Mouse (Mus musculus): Measurements from ENCODE around the gene St3gal3. TPM values are rescaled to one million over a fixed set of nuclear protein-coding genes. Genes with fewer than 3 reads are reported as not detected.

Gene St3gal3
- polyA plus RNA-seq, 1 experiment from 2014 or later: 13.6 TPM

DNA sequence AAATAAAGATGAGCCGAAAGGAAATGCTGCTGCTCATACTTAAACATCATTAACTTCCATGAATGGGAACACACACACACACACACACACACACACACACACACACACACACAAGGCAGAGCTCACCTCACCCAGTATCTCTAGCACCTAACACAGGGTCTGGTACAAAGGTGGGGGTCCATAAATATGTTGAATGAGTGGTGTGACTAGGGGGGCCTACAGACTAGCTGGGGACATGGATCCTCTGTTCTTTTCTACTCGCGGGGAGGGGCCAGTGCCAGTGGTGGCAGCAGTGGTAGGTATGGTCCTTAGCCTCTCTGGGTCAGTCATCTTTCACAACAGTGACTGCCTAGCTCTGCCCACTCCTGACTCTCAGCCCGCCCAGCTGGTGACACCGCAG lies 94.8 kb downstream of the St3gal3 start:
- Histone ChIP-seq H3K27ac (ENCODE audit: low read depth, low read length) (no peak overlapping the region), H3K4me3 (ENCODE audit: low read length) (no peak overlapping the region), H3K4me1 (ENCODE audit: control insufficient read depth, insufficient read depth, low read depth, low read length) (peaks cover 8% of the 10 kb centered on the region), H3K9me3 (ENCODE audit: control insufficient read depth, low read length) (no peaks in the 10 kb centered on the region), H3K4me2 (ENCODE audit: low read length) (no peak overlapping the region), H3K36me3 (ENCODE audit: control insufficient read depth, insufficient read depth, low read length) (no peaks in the 10 kb centered on the region), H3K27me3 (replicated peaks; ENCODE audit: control insufficient read depth, insufficient read depth, low read length) (no peaks in the 10 kb centered on the region), H3K9ac (ENCODE audit: low read depth, low read length) (no peak overlapping the region)
- 88% methylated on average over 5 of the region's 5 CpGs for WGBS
- ATAC-seq: no peak

DNA sequence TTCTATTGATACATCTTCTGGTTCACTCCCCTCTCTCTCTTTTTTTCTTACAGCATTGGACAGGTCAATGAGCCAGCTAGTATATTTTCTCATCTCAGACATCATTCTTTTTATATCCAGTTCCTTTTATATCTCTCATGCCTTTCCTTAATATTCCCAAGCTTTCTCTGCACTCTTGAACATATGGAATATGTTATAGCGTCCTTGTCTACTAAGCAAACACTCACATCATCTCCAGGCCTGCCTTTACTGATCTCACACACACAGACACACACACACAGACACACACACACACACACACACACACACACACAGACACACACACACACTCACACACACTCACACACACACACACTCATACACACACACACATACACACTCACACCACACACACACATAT lies 96.7 kb downstream of the St3gal3 start:
- 51% methylated on average over 1 of the region's 1 CpGs for WGBS
- no peak for ATAC-seq
- Histone ChIP-seq H3K9me3 (ENCODE audit: control insufficient read depth, low read length) (no peaks in the 10 kb centered on the region), H3K4me3 (ENCODE audit: low read length) (no peak overlapping the region), H3K27ac (ENCODE audit: low read depth, low read length) (no peak overlapping the region), H3K4me1 (ENCODE audit: control insufficient read depth, insufficient read depth, low read depth, low read length) (peaks cover 8% of the 10 kb centered on the region), H3K4me2 (ENCODE audit: low read length) (no peak overlapping the region), H3K36me3 (ENCODE audit: control insufficient read depth, insufficient read depth, low read length) (no peaks in the 10 kb centered on the region), H3K27me3 (replicated peaks; ENCODE audit: control insufficient read depth, insufficient read depth, low read length) (no peaks in the 10 kb centered on the region), H3K9ac (ENCODE audit: low read depth, low read length) (no peak overlapping the region)

DNA sequence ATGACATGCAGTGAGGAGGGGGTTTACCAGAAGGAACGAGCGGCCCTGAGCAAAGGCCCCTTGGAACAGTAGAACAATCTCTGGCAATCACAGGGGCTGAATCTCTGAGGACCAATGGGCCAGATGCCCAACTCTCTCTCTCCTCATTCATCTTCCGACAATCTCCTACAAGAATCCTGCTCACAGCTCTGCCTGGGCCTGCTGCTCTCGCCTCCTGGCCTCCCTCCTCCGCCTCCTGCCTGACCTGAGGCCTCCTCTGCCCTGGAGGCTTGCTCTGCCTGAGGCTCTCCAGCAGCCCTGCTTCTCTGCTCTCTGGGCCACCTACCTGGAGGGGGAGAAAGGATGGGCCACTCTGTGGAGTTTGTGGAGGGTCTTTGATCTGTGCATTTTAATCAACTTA lies 97.3 kb downstream of the St3gal3 start:
- Histone ChIP-seq H3K4me2 (ENCODE audit: low read length) (no peak overlapping the region), H3K4me1 (ENCODE audit: control insufficient read depth, insufficient read depth, low read depth, low read length) (peaks cover 8% of the 10 kb centered on the region), H3K9me3 (ENCODE audit: control insufficient read depth, low read length) (no peaks in the 10 kb centered on the region), H3K9ac (ENCODE audit: low read depth, low read length) (peak overlapping the region; percentile 38), H3K4me3 (ENCODE audit: low read length) (no peak overlapping the region), H3K36me3 (ENCODE audit: control insufficient read depth, insufficient read depth, low read length) (no peaks in the 10 kb centered on the region), H3K27me3 (replicated peaks; ENCODE audit: control insufficient read depth, insufficient read depth, low read length) (no peaks in the 10 kb centered on the region), H3K27ac (ENCODE audit: low read depth, low read length) (no peak overlapping the region; the same call in 1 of the 2 replicates)
- peak; percentile 52 for ATAC-seq
- 26% methylated on average over 5 of the region's 5 CpGs for WGBS

DNA sequence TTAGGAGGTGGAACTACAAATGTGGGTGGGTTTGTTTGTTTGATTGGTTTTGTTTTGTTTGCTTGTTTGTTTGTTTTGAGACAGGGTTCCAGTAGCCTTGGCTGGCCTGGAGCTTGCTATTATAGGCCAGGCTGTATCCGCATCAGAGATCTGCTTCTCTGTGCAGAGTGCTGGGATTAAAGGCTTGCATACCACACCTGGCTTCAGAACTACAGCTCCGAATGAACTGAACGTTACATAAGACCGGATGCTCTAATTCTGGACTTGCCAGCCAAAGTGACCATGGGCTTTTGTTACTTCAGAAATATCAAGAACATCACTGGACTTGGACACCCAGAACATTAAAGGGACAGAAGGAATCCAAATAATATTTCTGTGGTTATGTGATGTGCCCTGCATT lies 98.2 kb downstream of the St3gal3 start:
- no peak overlapping the region for H3K9ac ChIP-seq (ENCODE audit: low read depth, low read length)
- no peak for ATAC-seq
- no peaks in the 10 kb centered on the region for H3K27me3 ChIP-seq (replicated peaks; ENCODE audit: control insufficient read depth, insufficient read depth, low read length)
- no peak overlapping the region for H3K27ac ChIP-seq (ENCODE audit: low read depth, low read length)
- WGBS: 98% methylated on average over 4 of the region's 4 CpGs
- H3K4me3 ChIP-seq (ENCODE audit: low read length): no peak overlapping the region
- no peaks in the 10 kb centered on the region for H3K9me3 ChIP-seq (ENCODE audit: control insufficient read depth, low read length)
- H3K36me3 ChIP-seq (ENCODE audit: control insufficient read depth, insufficient read depth, low read length): no peaks in the 10 kb centered on the region
- H3K4me1 ChIP-seq (ENCODE audit: control insufficient read depth, insufficient read depth, low read depth, low read length): peaks cover 8% of the 10 kb centered on the region
- H3K4me2 ChIP-seq (ENCODE audit: low read length): no peak overlapping the region

DNA sequence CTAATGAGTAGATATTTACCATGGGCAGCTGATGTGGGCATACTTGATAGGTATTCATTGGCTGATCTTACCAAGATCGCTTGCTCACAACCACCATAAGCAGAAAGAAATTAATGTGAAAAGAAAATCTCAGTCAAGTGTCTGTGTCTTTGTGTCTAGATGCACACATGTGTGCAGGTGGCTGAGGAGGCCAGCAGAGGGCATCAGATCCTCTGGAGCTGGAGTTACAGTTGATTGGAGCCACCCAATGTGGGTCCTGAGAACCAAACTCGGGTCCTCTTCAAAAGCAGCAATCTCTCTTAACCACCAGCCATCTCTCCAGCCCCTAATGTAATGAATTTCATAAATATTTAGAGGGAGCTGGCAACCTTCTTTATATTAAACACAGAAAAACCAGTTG lies 99.6 kb downstream of the St3gal3 start:
- Histone ChIP-seq H3K27me3 (replicated peaks; ENCODE audit: control insufficient read depth, insufficient read depth, low read length) (no peaks in the 10 kb centered on the region), H3K4me3 (ENCODE audit: low read length) (no peak overlapping the region), H3K9me3 (ENCODE audit: control insufficient read depth, low read length) (no peaks in the 10 kb centered on the region), H3K4me2 (ENCODE audit: low read length) (no peak overlapping the region), H3K36me3 (ENCODE audit: control insufficient read depth, insufficient read depth, low read length) (no peaks in the 10 kb centered on the region), H3K27ac (ENCODE audit: low read depth, low read length) (no peak overlapping the region), H3K4me1 (ENCODE audit: control insufficient read depth, insufficient read depth, low read depth, low read length) (peaks cover 9% of the 10 kb centered on the region), H3K9ac (ENCODE audit: low read depth, low read length) (no peak overlapping the region)
- ATAC-seq: no peak
- WGBS: 98% methylated on average over 2 of the region's 2 CpGs

DNA sequence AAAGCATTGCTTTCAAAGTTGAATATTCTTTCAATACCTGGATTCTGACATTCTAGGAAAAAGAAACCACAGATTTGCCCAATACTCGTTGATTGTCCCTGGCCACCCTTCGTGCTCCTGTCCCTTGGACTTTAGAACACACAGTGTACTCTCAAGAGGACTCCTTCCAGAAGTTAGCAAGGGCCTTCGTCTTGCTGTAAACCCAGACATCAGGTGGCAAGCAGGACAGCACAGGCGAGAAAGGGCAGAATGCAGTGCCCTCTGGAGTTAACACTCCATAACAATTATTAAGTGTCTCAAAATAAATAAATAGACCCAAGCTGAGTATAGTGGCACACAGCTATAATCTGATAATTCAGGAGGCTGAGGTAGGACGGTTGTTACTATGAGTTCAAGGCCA lies 101.7 kb downstream of the St3gal3 start:
- 87% methylated on average over 5 of the region's 5 CpGs for WGBS
- Histone ChIP-seq H3K9ac (ENCODE audit: low read depth, low read length) (no peak overlapping the region), H3K27me3 (replicated peaks; ENCODE audit: control insufficient read depth, insufficient read depth, low read length) (no peaks in the 10 kb centered on the region), H3K4me1 (ENCODE audit: control insufficient read depth, insufficient read depth, low read depth, low read length) (peaks cover 11% of the 10 kb centered on the region), H3K4me2 (ENCODE audit: low read length) (no peak overlapping the region), H3K9me3 (ENCODE audit: control insufficient read depth, low read length) (no peaks in the 10 kb centered on the region), H3K36me3 (ENCODE audit: control insufficient read depth, insufficient read depth, low read length) (no peaks in the 10 kb centered on the region), H3K27ac (ENCODE audit: low read depth, low read length) (no peak overlapping the region), H3K4me3 (ENCODE audit: low read length) (no peak overlapping the region)
- ATAC-seq: no peak

DNA sequence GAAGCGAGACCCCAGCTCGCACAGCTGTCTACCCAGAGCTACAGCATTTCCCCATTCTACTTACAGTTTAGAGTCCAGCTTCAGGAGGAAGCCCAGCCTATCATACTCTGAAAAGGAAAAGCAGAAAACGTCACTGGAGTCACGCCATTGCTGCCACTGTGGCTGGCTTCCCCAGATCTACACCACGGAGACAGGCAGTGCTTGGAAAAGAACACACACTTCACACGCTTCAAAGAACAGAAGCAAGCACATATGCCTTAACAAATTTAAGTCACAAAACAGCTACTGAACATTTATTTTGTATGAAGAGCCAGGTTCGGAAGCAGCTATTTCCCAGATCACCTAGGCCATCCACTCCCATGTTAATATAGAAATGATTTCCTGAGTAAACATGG lies 102.9 kb downstream of the St3gal3 start:
- Histone ChIP-seq H3K9ac (ENCODE audit: low read depth, low read length) (no peak overlapping the region), H3K9me3 (ENCODE audit: control insufficient read depth, low read length) (no peaks in the 10 kb centered on the region), H3K4me3 (ENCODE audit: low read length) (no peak overlapping the region), H3K27me3 (replicated peaks; ENCODE audit: control insufficient read depth, insufficient read depth, low read length) (no peaks in the 10 kb centered on the region), H3K4me2 (ENCODE audit: low read length) (no peak overlapping the region), H3K36me3 (ENCODE audit: control insufficient read depth, insufficient read depth, low read length) (no peaks in the 10 kb centered on the region), H3K27ac (ENCODE audit: low read depth, low read length) (no peak overlapping the region), H3K4me1 (ENCODE audit: control insufficient read depth, insufficient read depth, low read depth, low read length) (peaks cover 5% of the 10 kb centered on the region)
- no peak; the same call in 1 of the 2 replicates for ATAC-seq
- 86% methylated on average over 7 of the region's 7 CpGs for WGBS

DNA sequence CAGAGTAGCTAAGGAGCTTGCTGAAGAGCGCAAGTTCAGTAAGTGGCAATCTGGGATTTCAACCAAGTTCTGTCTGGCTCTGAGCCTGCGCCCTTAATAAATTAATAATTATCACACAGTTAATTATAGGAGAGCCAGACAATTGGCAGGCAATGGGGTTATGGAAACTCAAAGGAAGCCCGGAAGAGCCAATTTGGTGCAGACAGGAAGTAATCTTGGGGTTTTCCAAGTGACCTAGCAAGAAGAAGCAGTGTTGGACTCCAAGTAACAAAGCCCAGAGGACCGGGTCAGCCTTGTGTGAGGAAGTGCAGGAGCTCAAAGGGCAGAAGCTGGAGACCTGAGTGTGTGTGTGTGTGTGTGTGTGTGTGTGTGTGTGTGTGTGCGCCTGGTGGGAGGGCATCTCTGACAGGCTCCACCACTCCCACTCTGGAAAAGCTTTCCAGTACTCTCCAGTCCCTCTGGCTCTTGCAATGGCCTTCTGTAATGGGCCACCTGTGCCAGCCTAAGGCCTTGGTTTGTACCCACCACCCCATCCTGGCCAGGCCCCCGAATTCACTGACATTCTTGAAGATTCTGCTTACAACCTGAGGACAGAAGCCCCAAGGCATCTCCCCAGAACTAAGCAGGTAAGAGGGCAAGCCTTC lies 103.5 kb downstream of the St3gal3 start:
- H3K4me3 ChIP-seq (ENCODE audit: low read length): no peak overlapping the region
- no peaks in the 10 kb centered on the region for H3K27me3 ChIP-seq (replicated peaks; ENCODE audit: control insufficient read depth, insufficient read depth, low read length)
- peaks cover 5% of the 10 kb centered on the region for H3K4me1 ChIP-seq (ENCODE audit: control insufficient read depth, insufficient read depth, low read depth, low read length)
- no peaks in the 10 kb centered on the region for H3K9me3 ChIP-seq (ENCODE audit: control insufficient read depth, low read length)
- WGBS: 67% methylated on average over 6 of the region's 6 CpGs
- no peak overlapping the region for H3K9ac ChIP-seq (ENCODE audit: low read depth, low read length)
- no peaks in the 10 kb centered on the region for H3K36me3 ChIP-seq (ENCODE audit: control insufficient read depth, insufficient read depth, low read length)
- no peak overlapping the region for H3K4me2 ChIP-seq (ENCODE audit: low read length)
- no peak overlapping the region for H3K27ac ChIP-seq (ENCODE audit: low read depth, low read length)
- peak; percentile 54; the same call in 1 of the 2 replicates for ATAC-seq

DNA sequence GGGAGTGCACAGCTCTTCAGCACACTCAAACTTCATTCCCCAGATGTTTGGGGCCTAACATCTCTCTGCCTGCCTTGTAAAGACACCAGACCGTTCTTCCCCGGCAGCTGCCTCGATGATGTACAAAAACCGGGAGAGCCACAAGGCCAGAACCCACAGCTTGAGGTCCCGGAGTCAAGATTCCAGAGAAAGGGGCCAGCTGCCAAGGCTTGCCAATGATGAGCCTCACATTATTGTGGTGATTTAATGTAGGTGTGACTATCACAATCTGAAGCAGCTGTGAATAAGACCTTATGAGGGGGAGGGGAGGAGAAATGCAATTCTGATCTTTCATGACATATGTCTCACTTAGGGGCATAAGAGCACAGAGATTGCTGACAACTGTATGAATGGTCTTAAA lies 104.4 kb downstream of the St3gal3 start:
- H3K4me2 ChIP-seq (ENCODE audit: low read length): no peak overlapping the region
- no peak overlapping the region for H3K9ac ChIP-seq (ENCODE audit: low read depth, low read length)
- H3K9me3 ChIP-seq (ENCODE audit: control insufficient read depth, low read length): no peaks in the 10 kb centered on the region
- no peak overlapping the region for H3K27ac ChIP-seq (ENCODE audit: low read depth, low read length)
- no peaks in the 10 kb centered on the region for H3K36me3 ChIP-seq (ENCODE audit: control insufficient read depth, insufficient read depth, low read length)
- peaks cover 5% of the 10 kb centered on the region for H3K4me1 ChIP-seq (ENCODE audit: control insufficient read depth, insufficient read depth, low read depth, low read length)
- H3K27me3 ChIP-seq (replicated peaks; ENCODE audit: control insufficient read depth, insufficient read depth, low read length): no peaks in the 10 kb centered on the region
- no peak for ATAC-seq
- no peak overlapping the region for H3K4me3 ChIP-seq (ENCODE audit: low read length)
- WGBS: 52% methylated on average over 5 of the region's 5 CpGs

DNA sequence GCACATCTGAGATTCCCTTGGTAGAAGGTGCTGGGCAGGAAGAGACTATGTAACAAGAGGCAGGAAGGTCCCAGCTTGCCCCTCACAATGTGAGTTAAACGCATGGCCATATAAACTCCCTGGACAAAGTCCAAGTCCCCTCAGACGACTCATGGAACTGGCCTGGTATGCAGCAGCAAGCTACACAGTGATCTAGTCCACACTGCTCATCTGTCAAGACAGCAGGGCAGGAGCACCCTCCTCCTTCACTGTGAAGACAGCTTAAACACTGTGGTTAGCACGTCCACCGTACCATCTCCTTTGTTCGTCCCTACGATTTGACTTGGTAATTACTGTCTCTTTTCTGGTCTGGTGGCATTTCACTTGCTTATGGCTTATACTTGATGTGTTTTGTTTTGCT lies 104.8 kb downstream of the St3gal3 start:
- Histone ChIP-seq H3K27ac (ENCODE audit: low read depth, low read length) (no peak overlapping the region), H3K9me3 (ENCODE audit: control insufficient read depth, low read length) (no peaks in the 10 kb centered on the region), H3K27me3 (replicated peaks; ENCODE audit: control insufficient read depth, insufficient read depth, low read length) (no peaks in the 10 kb centered on the region), H3K4me1 (ENCODE audit: control insufficient read depth, insufficient read depth, low read depth, low read length) (peaks cover 5% of the 10 kb centered on the region), H3K9ac (ENCODE audit: low read depth, low read length) (no peak overlapping the region), H3K36me3 (ENCODE audit: control insufficient read depth, insufficient read depth, low read length) (no peaks in the 10 kb centered on the region), H3K4me2 (ENCODE audit: low read length) (no peak overlapping the region), H3K4me3 (ENCODE audit: low read length) (no peak overlapping the region)
- ATAC-seq: no peak
- 32% methylated on average over 6 of the region's 6 CpGs for WGBS

Data from hindbrain, embryonic 16.5 days (tissue).